Mouse (Mus musculus): ENCODE results near the gene Fam57b.

The Fam57b gene

GRCm38 (mm10) chr7:126760956-126761355 lies 36.5 kb upstream of the Fam57b start:
- no peaks in the 10 kb centered on the region for H3K9me3 ChIP-seq (ENCODE audit: low read length)
- H3K4me1 ChIP-seq (replicated peaks; ENCODE audit: low read depth, low read length) = peaks cover 73% of the 10 kb centered on the region
- peaks cover 51% of the 10 kb centered on the region for H3K36me3 ChIP-seq (ENCODE audit: insufficient read depth, low read length)
- peak overlapping the region; percentile 94 for H3K4me3 ChIP-seq (replicated peaks; ENCODE audit: low read length)
- TF ChIP-seq CTCF (conservative IDR thresholded peaks at IDR 0.05; ENCODE audit: low read length) = no peak
- no peak for TF ChIP-seq POU5F1 (IDR thresholded peaks at IDR 0.05; ENCODE audit: borderline replicate concordance, low read length)
- no peak for TF ChIP-seq NANOG (IDR thresholded peaks at IDR 0.05; ENCODE audit: borderline replicate concordance, low read length)
- H3K27me3 ChIP-seq (ENCODE audit: insufficient read depth, low read length) = no peaks in the 10 kb centered on the region

GRCm38 (mm10) chr7:126761529-126762067 lies 35.9 kb upstream of the Fam57b start:
- H3K4me3 ChIP-seq (replicated peaks; ENCODE audit: low read length) = peak overlapping the region; percentile 94
- no peaks in the 10 kb centered on the region for H3K27me3 ChIP-seq (ENCODE audit: insufficient read depth, low read length)
- peaks cover 79% of the 10 kb centered on the region for H3K4me1 ChIP-seq (replicated peaks; ENCODE audit: low read depth, low read length)
- no peak for TF ChIP-seq POU5F1 (IDR thresholded peaks at IDR 0.05; ENCODE audit: borderline replicate concordance, low read length)
- TF ChIP-seq CTCF (conservative IDR thresholded peaks at IDR 0.05; ENCODE audit: low read length) = no peak
- no peaks in the 10 kb centered on the region for H3K9me3 ChIP-seq (ENCODE audit: low read length)
- peaks cover 58% of the 10 kb centered on the region for H3K36me3 ChIP-seq (ENCODE audit: insufficient read depth, low read length)

- H3K4me1 ChIP-seq (replicated peaks; ENCODE audit: low read depth, low read length) = peaks cover 86% of the 10 kb centered on the region
- no peak for TF ChIP-seq POU5F1 (IDR thresholded peaks at IDR 0.05; ENCODE audit: borderline replicate concordance, low read length)
- H3K27me3 ChIP-seq (ENCODE audit: insufficient read depth, low read length) = no peaks in the 10 kb centered on the region
- no peaks in the 10 kb centered on the region for H3K9me3 ChIP-seq (ENCODE audit: low read length)
- peak overlapping the region; percentile 35 for H3K4me3 ChIP-seq (replicated peaks; ENCODE audit: low read length)
- H3K36me3 ChIP-seq (ENCODE audit: insufficient read depth, low read length) = peaks cover 67% of the 10 kb centered on the region
Measured at GRCm38 (mm10) chr7:126762471-126763008, 34.9 kb upstream of the Fam57b start.

- no peaks in the 10 kb centered on the region for H3K27me3 ChIP-seq (ENCODE audit: insufficient read depth, low read length)
- peak overlapping the region; percentile 55 for H3K4me3 ChIP-seq (replicated peaks; ENCODE audit: low read length)
- H3K9me3 ChIP-seq (ENCODE audit: low read length) = no peaks in the 10 kb centered on the region
- TF ChIP-seq NANOG (IDR thresholded peaks at IDR 0.05; ENCODE audit: borderline replicate concordance, low read length) (no peak), CTCF (conservative IDR thresholded peaks at IDR 0.05; ENCODE audit: low read length) (no peak), POU5F1 (IDR thresholded peaks at IDR 0.05; ENCODE audit: borderline replicate concordance, low read length) (no peak)
- H3K36me3 ChIP-seq (ENCODE audit: insufficient read depth, low read length) = peaks cover 97% of the 10 kb centered on the region
- peaks cover 74% of the 10 kb centered on the region for H3K4me1 ChIP-seq (replicated peaks; ENCODE audit: low read depth, low read length)
Measured at GRCm38 (mm10) chr7:126765540-126765939, 31.9 kb upstream of the Fam57b start.

GRCm38 (mm10) chr7:126766201-126766600 lies 31.3 kb upstream of the Fam57b start, which contains the start of gene Gdpd3:
Gene Gdpd3, plus strand, starts transcription at chr7:126766334.
- no peaks in the 10 kb centered on the region for H3K27me3 ChIP-seq (ENCODE audit: insufficient read depth, low read length)
- no peaks in the 10 kb centered on the region for H3K9me3 ChIP-seq (ENCODE audit: low read length)
- peaks cover 94% of the 10 kb centered on the region for H3K36me3 ChIP-seq (ENCODE audit: insufficient read depth, low read length)
- H3K4me1 ChIP-seq (replicated peaks; ENCODE audit: low read depth, low read length) = peaks cover 74% of the 10 kb centered on the region
- no peak for TF ChIP-seq POU5F1 (IDR thresholded peaks at IDR 0.05; ENCODE audit: borderline replicate concordance, low read length)
- H3K4me3 ChIP-seq (replicated peaks; ENCODE audit: low read length) = peak within 1 kb of the TSS; percentile 55

- TF ChIP-seq NANOG (IDR thresholded peaks at IDR 0.05; ENCODE audit: borderline replicate concordance, low read length) (no peak), POU5F1 (IDR thresholded peaks at IDR 0.05; ENCODE audit: borderline replicate concordance, low read length) (no peak), CTCF (conservative IDR thresholded peaks at IDR 0.05; ENCODE audit: low read length) (no peak)
- peaks cover 86% of the 10 kb centered on the region for H3K36me3 ChIP-seq (ENCODE audit: insufficient read depth, low read length)
- no peaks in the 10 kb centered on the region for H3K27me3 ChIP-seq (ENCODE audit: insufficient read depth, low read length)
- peaks cover 71% of the 10 kb centered on the region for H3K4me1 ChIP-seq (replicated peaks; ENCODE audit: low read depth, low read length)
- H3K9me3 ChIP-seq (ENCODE audit: low read length) = no peaks in the 10 kb centered on the region
- no peak overlapping the region for H3K4me3 ChIP-seq (replicated peaks; ENCODE audit: low read length)
Measured at GRCm38 (mm10) chr7:126767001-126767400, 30.5 kb upstream of the Fam57b start.

- no peaks in the 10 kb centered on the region for H3K9me3 ChIP-seq (ENCODE audit: low read length)
- TF ChIP-seq POU5F1 (IDR thresholded peaks at IDR 0.05; ENCODE audit: borderline replicate concordance, low read length) (no peak), CTCF (conservative IDR thresholded peaks at IDR 0.05; ENCODE audit: low read length) (no peak), NANOG (IDR thresholded peaks at IDR 0.05; ENCODE audit: borderline replicate concordance, low read length) (no peak)
- H3K4me1 ChIP-seq (replicated peaks; ENCODE audit: low read depth, low read length) = peaks cover 69% of the 10 kb centered on the region
- no peaks in the 10 kb centered on the region for H3K27me3 ChIP-seq (ENCODE audit: insufficient read depth, low read length)
- peaks cover 66% of the 10 kb centered on the region for H3K36me3 ChIP-seq (ENCODE audit: insufficient read depth, low read length)
- H3K4me3 ChIP-seq (replicated peaks; ENCODE audit: low read length) = peak overlapping the region; percentile 62
Measured at GRCm38 (mm10) chr7:126770784-126771183, 26.7 kb upstream of the Fam57b start.

- Histone ChIP-seq H3K27me3 (ENCODE audit: insufficient read depth, low read length) (no peaks in the 10 kb centered on the region), H3K36me3 (ENCODE audit: insufficient read depth, low read length) (peaks cover 49% of the 10 kb centered on the region), H3K4me3 (replicated peaks; ENCODE audit: low read length) (peak overlapping the region; percentile 56), H3K4me1 (replicated peaks; ENCODE audit: low read depth, low read length) (peaks cover 75% of the 10 kb centered on the region), H3K9me3 (ENCODE audit: low read length) (no peaks in the 10 kb centered on the region)
- TF ChIP-seq NANOG (IDR thresholded peaks at IDR 0.05; ENCODE audit: borderline replicate concordance, low read length) (no peak), CTCF (conservative IDR thresholded peaks at IDR 0.05; ENCODE audit: low read length) (no peak), POU5F1 (IDR thresholded peaks at IDR 0.05; ENCODE audit: borderline replicate concordance, low read length) (no peak)
Measured at GRCm38 (mm10) chr7:126773351-126773750, 24.1 kb upstream of the Fam57b start.

- no peaks in the 10 kb centered on the region for H3K27me3 ChIP-seq (ENCODE audit: insufficient read depth, low read length)
- peaks cover 46% of the 10 kb centered on the region for H3K36me3 ChIP-seq (ENCODE audit: insufficient read depth, low read length)
- no peaks in the 10 kb centered on the region for H3K9me3 ChIP-seq (ENCODE audit: low read length)
- TF ChIP-seq POU5F1 (IDR thresholded peaks at IDR 0.05; ENCODE audit: borderline replicate concordance, low read length) (no peak), CTCF (conservative IDR thresholded peaks at IDR 0.05; ENCODE audit: low read length) (no peak), NANOG (IDR thresholded peaks at IDR 0.05; ENCODE audit: borderline replicate concordance, low read length) (no peak)
- peaks cover 84% of the 10 kb centered on the region for H3K4me1 ChIP-seq (replicated peaks; ENCODE audit: low read depth, low read length)
- no peak overlapping the region for H3K4me3 ChIP-seq (replicated peaks; ENCODE audit: low read length)
Measured at GRCm38 (mm10) chr7:126774463-126774862, 23.0 kb upstream of the Fam57b start.

Data from E14TG2a.4 (cell line).